Mouse (Mus musculus) thymus, adult 2 months (tissue): ENCODE measurements at regions not wholly inside any gene's neighbourhood (a gene's known extent, or its start where the extent isn't known, plus 50 kb on each side); places are given as distances from the start of the nearest gene placed in this dataset.

ENCODE experiments used
- CTCF ChIP-seq: fragments of 200-500 bp; IDR thresholded peaks from 2 replicates; pipeline ENCODE4 v1.5.1; 2012; ENCODE audit warnings: mild to moderate bottlenecking, control low read depth, low read length, moderate library complexity, borderline replicate concordance; ENCODE audit not compliant: control insufficient read depth, poor library complexity, insufficient read depth; ENCODE audit errors: extremely low read depth
- POLR2A ChIP-seq: fragments of 200-500 bp; IDR thresholded peaks from 2 replicates; pipeline ENCODE4 v1.6.1; 2012; ENCODE audit warnings: mild to moderate bottlenecking, low read length, control low read depth, moderate library complexity; ENCODE audit not compliant: control insufficient read depth, poor library complexity, insufficient read depth; ENCODE audit errors: extremely low read depth

GRCm38 (mm10) chr10:16441661-16442072 is 1281.4 kb upstream of the Cited2 start:
- TF ChIP-seq CTCF (no peak), POLR2A (no peak)
